Mouse (Mus musculus) neural tube, embryonic 12.5 days (tissue): ENCODE data around the gene Apoa2. TPM values are rescaled to one million over a fixed set of nuclear protein-coding genes. Genes with fewer than 3 reads are reported as not detected.
A peak's percentile ranks its signal among the peaks of the same experiment; 100 is the strongest.

Experiments used
- ATAC-seq: fragments of 200-750 bp; cut with Nextera tagmentation; 2 replicates; pipeline ENCODE4 v1.8.0; 2017; ENCODE audit warnings: low read depth, mild to moderate bottlenecking, moderate TSS enrichment, moderate library complexity; ENCODE audit not compliant: low FRiP score
- H3K27ac ChIP-seq: fragments of 300-500 bp; sonication (generic); 2 replicates; pipeline ENCODE4 v1.5.1; 2016
- H3K27me3 ChIP-seq: fragments of 300-500 bp; sonication (generic); replicated peaks from 2 replicates; pipeline ENCODE4 v1.6.1; 2016; ENCODE audit warnings: mild to moderate bottlenecking
- H3K36me3 ChIP-seq: fragments of 300-500 bp; sonication (generic); 2 replicates; pipeline ENCODE4 v1.6.1; 2016; ENCODE audit warnings: mild to moderate bottlenecking
- H3K4me1 ChIP-seq: fragments of 300-500 bp; sonication (generic); 2 replicates; pipeline ENCODE4 v1.6.1; 2016
- H3K4me2 ChIP-seq: fragments of 300-500 bp; sonication (generic); replicated peaks from 2 replicates; pipeline ENCODE4 v1.6.1; 2016; ENCODE audit warnings: mild to moderate bottlenecking
- H3K4me3 ChIP-seq: fragments of 300-500 bp; sonication (generic); 2 replicates; pipeline ENCODE4 v1.5.1; 2016
- H3K9ac ChIP-seq: fragments of 300-500 bp; sonication (generic); 2 replicates; pipeline ENCODE4 v1.6.1; 2016; ENCODE audit warnings: mild to moderate bottlenecking
- H3K9me3 ChIP-seq: fragments of 300-500 bp; sonication (generic); 2 replicates; pipeline ENCODE4 v1.6.1; 2016; ENCODE audit warnings: mild to moderate bottlenecking
- WGBS: fragments of 180-500 bp; shearing (Covaris S2); methylation state at CpG from one replicate; pipeline ENCODE4 v1.1.7; 2016; 5-methylcytosine and 5-hydroxymethylcytosine counted together
- polyA plus RNA-seq: library from polyadenylated mRNA; unstranded; fragments of >200 nt; fragmentation: Nextera tagmentation; extraction: Ambion mirVana; gene quantifications from 2 replicates; pipeline ENCODE4 v1.2.1, GENCODE M21; 2016

Apoa2 gene
- polyA plus RNA-seq, 1 experiment from 2014 or later = 5.4 TPM

DNA sequence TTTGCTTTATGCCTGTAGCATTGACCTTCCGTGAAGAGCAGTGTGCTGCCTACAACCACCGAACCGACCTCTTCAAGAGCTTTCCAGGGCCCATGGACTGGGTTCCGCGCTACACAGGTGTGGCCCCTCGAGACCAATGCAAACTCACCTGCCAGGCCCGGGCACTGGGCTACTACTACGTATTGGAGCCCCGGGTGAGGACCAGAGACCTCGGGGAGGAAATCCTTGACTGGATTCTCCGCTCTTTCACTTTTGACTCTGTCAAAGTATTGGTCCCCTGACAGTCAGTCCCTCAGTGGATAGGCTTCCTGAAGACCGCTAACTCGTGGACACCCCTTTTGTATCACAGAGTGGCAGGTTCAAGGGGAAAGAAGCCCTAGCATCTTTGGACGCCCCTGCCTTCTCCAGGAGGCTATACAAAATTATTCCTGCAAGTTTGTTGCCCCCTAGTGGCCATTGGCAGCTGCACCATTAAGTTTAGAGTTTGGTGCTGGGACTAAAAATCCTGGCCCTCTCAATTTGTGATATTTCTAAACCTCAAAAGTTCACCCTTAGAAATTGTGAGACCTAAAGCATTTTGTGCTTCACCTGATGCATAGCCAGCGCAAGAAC, 32.2 kb downstream of the Apoa2 start:
- no peak overlapping the region for H3K4me2 ChIP-seq
- no peaks in the 10 kb centered on the region for H3K27me3 ChIP-seq
- H3K36me3 ChIP-seq = peaks cover 4% of the 10 kb centered on the region; the same call in 1 of the 2 replicates
- no peak overlapping the region for H3K27ac ChIP-seq
- H3K4me1 ChIP-seq = peaks cover 3% of the 10 kb centered on the region
- 69% methylated on average over 15 of the region's 15 CpGs for WGBS
- 0 out of 2 replicates have a peak, but pooled peaks have one; percentile 39 for ATAC-seq
- H3K4me3 ChIP-seq = no peak overlapping the region
- H3K9me3 ChIP-seq = no peaks in the 10 kb centered on the region
- H3K9ac ChIP-seq = no peak overlapping the region

DNA sequence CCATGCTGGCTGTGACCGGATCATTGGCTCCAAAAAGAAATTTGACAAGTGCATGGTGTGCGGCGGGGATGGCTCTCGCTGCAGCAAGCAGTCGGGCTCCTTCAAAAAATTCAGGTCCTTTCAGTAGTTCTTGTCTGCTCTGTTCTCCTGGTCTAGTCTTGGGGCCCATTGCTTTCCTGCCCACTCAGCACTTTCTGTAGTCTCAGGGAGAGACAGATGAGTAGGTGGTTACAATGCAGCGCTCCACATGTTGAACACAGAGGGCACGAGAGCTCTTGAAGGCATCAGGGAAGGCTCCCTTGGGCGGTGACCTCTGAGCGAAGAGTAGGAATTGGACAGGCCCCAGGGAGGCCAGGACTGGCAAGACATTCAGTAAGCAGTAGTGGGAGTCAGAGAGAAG, 32.9 kb downstream of the Apoa2 start:
- no peak overlapping the region for H3K9ac ChIP-seq
- H3K27ac ChIP-seq = no peak overlapping the region

GRCm38 (mm10) chr1:171258921-171259320, 34.1 kb downstream of the Apoa2 start:
- Histone ChIP-seq H3K4me1 (no peaks in the 10 kb centered on the region), H3K4me2 (no peak overlapping the region), H3K9ac (no peak overlapping the region), H3K27ac (no peak overlapping the region), H3K4me3 (no peak overlapping the region), H3K36me3 (peaks cover 4% of the 10 kb centered on the region; the same call in 1 of the 2 replicates), H3K27me3 (no peaks in the 10 kb centered on the region), H3K9me3 (no peaks in the 10 kb centered on the region)
- ATAC-seq = no peak
- WGBS = 80% methylated on average over 17 of the region's 17 CpGs

More for the DNA sequence above, 32.9 kb downstream of the Apoa2 start:
- Histone ChIP-seq H3K4me1 (no peaks in the 10 kb centered on the region), H3K9me3 (no peaks in the 10 kb centered on the region), H3K4me2 (no peak overlapping the region), H3K27me3 (no peaks in the 10 kb centered on the region), H3K36me3 (peaks cover 4% of the 10 kb centered on the region; the same call in 1 of the 2 replicates), H3K4me3 (no peak overlapping the region)
- 87% methylated on average over 9 of the region's 9 CpGs for WGBS
- no peak for ATAC-seq

GRCm38 (mm10) chr1:171260316-171260715, 35.5 kb downstream of the Apoa2 start:
- 76% methylated on average over 3 of the region's 3 CpGs for WGBS
- ATAC-seq = no peak

GRCm38 (mm10) chr1:171262594-171263130, 37.8 kb downstream of the Apoa2 start:
- H3K4me2 ChIP-seq = peak overlapping the region; percentile 54
- WGBS = 13% methylated on average over 8 of the region's 8 CpGs

More at GRCm38 (mm10) chr1:171260316-171260715, 35.5 kb downstream of the Apoa2 start:
- Histone ChIP-seq H3K4me3 (no peak overlapping the region), H3K4me2 (no peak overlapping the region), H3K9me3 (no peaks in the 10 kb centered on the region), H3K27ac (no peak overlapping the region), H3K27me3 (no peaks in the 10 kb centered on the region), H3K9ac (no peak overlapping the region), H3K36me3 (peaks cover 4% of the 10 kb centered on the region; the same call in 1 of the 2 replicates), H3K4me1 (no peaks in the 10 kb centered on the region)

DNA sequence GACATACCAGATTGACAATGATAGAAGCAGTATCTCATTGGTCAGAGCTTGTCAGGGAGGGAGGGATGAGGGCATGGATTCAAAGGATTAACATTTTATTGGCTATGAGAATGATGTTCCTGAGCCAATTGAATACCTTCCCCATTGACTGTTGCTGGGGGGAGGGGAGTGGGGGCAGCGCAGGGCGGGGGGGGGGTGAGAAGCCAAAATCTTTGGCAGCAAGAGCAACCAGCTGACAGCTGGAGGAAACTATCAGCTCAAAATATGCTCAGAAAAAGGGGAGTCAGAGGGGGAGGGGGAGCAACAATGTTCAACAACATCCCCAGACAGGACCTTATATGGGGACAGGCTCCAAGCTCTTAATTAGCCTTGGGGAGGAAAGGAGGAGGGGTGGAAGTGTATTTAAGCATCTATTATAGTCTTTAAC, 38.3 kb downstream of the Apoa2 start:
- Histone ChIP-seq H3K9ac (no peak overlapping the region; the same call in 1 of the 2 replicates), H3K36me3 (peaks cover 4% of the 10 kb centered on the region; the same call in 1 of the 2 replicates), H3K27me3 (no peaks in the 10 kb centered on the region), H3K4me2 (peak overlapping the region; percentile 54), H3K27ac (no peak overlapping the region), H3K4me1 (no peaks in the 10 kb centered on the region), H3K4me3 (no peak overlapping the region; the same call in 1 of the 2 replicates), H3K9me3 (no peaks in the 10 kb centered on the region)
- peak; percentile 84 for ATAC-seq
- WGBS = 0% methylated on average over 1 of the region's 2 CpGs

More at GRCm38 (mm10) chr1:171262594-171263130, 37.8 kb downstream of the Apoa2 start:
- Histone ChIP-seq H3K36me3 (peaks cover 4% of the 10 kb centered on the region; the same call in 1 of the 2 replicates), H3K4me1 (no peaks in the 10 kb centered on the region), H3K27ac (no peak overlapping the region), H3K4me3 (no peak overlapping the region; the same call in 1 of the 2 replicates), H3K27me3 (no peaks in the 10 kb centered on the region), H3K9me3 (no peaks in the 10 kb centered on the region), H3K9ac (peak overlapping the region; percentile 13; the same call in 1 of the 2 replicates)
- ATAC-seq = peak; percentile 67

DNA sequence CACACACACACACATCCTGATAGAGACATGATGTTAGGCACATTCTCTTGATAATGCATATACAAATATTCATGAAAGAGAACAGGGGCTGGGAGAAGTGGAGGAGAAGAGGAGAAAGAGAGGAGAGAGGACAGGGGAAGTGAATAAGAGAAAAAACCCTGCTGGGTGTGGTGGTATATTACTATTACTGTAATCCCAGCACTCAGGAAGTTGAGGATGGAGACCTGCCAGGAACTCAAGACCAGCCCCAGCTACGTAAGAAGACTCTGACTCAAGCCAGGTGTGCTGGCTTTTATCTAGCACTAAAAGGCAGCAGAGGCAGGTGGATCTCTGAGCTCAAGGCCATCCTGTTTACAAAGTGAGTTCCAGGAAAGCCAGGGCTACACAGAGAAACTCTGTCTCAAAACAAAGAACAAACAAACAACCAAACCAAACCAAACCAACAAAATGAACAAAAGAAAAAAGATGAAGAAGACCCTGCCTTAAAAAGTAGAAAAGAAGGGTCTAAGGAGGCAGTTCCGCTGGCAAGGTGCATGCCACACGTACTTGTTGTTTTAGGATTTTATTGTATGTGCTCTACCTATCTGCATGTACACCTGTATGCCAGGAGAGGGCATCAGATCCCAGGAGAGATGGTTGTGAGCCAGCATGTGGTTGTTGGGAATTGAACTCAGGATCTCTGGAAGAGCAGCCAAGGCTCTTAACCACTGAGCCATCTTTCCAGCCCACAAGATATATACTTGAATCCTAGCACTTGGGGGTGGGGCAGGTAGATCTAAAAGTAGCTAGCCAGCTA, 39.0 kb downstream of the Apoa2 start:
- peaks cover under 1% of the 10 kb centered on the region; the same call in 1 of the 2 replicates for H3K36me3 ChIP-seq
- no peaks in the 10 kb centered on the region for H3K4me1 ChIP-seq
- no peak overlapping the region for H3K4me3 ChIP-seq
- no peak overlapping the region for H3K27ac ChIP-seq
- no peak overlapping the region for H3K9ac ChIP-seq
- H3K27me3 ChIP-seq = no peaks in the 10 kb centered on the region
- no peaks in the 10 kb centered on the region for H3K9me3 ChIP-seq
- 87% methylated on average over 3 of the region's 3 CpGs for WGBS
- no peak for ATAC-seq
- peak overlapping the region; percentile 54 for H3K4me2 ChIP-seq

- Histone ChIP-seq H3K4me2 (no peak overlapping the region), H3K9ac (no peak overlapping the region), H3K36me3 (no peaks in the 10 kb centered on the region), H3K27me3 (no peaks in the 10 kb centered on the region), H3K27ac (no peak overlapping the region), H3K9me3 (no peaks in the 10 kb centered on the region), H3K4me1 (peaks cover 5% of the 10 kb centered on the region), H3K4me3 (no peak overlapping the region)
- WGBS = 87% methylated on average over 4 of the region's 4 CpGs
- ATAC-seq = no peak
These were observed 41.3 kb downstream of the Apoa2 start for GRCm38 (mm10) chr1:171265971-171266744.

GRCm38 (mm10) chr1:171268341-171268740, 43.5 kb downstream of the Apoa2 start:
- Histone ChIP-seq H3K36me3 (peaks cover 15% of the 10 kb centered on the region), H3K4me1 (peaks cover 12% of the 10 kb centered on the region), H3K27me3 (no peaks in the 10 kb centered on the region), H3K4me2 (no peak overlapping the region), H3K4me3 (no peak overlapping the region), H3K9ac (no peak overlapping the region), H3K9me3 (no peaks in the 10 kb centered on the region), H3K27ac (no peak overlapping the region)
- ATAC-seq = no peak
- 56% methylated on average over 1 of the region's 1 CpGs for WGBS

DNA sequence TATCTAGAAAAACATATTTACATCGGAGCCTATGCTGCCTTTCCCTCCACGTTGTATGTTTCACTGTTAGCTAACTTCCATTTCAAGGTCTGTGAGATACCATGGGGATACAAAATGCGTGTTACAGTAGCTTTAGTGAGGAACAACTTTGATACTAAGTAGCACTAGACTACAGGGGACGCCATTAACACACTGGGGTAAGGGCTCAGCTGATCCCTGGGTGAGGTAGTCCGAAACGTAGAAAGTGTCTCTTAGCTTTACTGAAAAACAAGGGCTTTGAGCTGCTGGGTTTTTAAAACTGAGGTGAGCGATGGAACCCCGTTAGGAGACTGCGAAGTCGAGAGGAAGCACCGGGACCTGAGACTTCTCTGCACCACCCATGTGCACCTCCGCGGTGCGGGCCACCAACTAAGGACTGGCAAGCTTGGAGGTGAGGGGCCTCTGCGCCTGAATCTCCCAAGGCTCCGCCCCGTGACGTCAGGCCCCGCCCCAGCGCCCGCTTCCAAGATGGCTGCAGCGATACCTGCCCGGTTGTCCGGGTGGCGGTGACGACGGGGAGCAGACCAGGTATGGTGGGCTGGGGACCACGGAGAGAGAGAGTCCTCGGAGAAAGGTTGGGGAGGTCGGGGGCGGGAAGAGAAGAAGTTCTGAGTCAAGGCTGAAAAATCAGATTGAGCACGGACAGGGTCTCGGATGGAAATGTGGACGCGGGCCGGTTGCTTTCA, 45.2 kb downstream of the Apoa2 start, which contains the start of gene B4galt3:
TSS of gene B4galt3 (plus strand) at position 481 of the 725 bp plus-strand sequence.
- Histone ChIP-seq H3K4me3 (peak within 1 kb of the TSS; percentile 68), H3K36me3 (peaks cover 32% of the 10 kb centered on the region), H3K4me2 (peak within 1 kb of the TSS; percentile 84), H3K27me3 (no peaks in the 10 kb centered on the region), H3K9ac (peak within 1 kb of the TSS; percentile 68), H3K4me1 (peaks cover 12% of the 10 kb centered on the region), H3K9me3 (no peaks in the 10 kb centered on the region), H3K27ac (no peak within 1 kb of the TSS)
- peak; percentile 97 for ATAC-seq
- WGBS = 4% methylated on average over 36 of the region's 36 CpGs

- WGBS = 1% methylated on average over 19 of the region's 19 CpGs
- H3K27ac ChIP-seq = no peak overlapping the region
- H3K4me2 ChIP-seq = peak overlapping the region; percentile 84
These were observed 45.7 kb downstream of the Apoa2 start for GRCm38 (mm10) chr1:171270573-171270900.

More at GRCm38 (mm10) chr1:171270573-171270900, 45.7 kb downstream of the Apoa2 start:
- Histone ChIP-seq H3K9me3 (no peaks in the 10 kb centered on the region), H3K9ac (peak overlapping the region; percentile 68), H3K27me3 (no peaks in the 10 kb centered on the region), H3K4me3 (peak overlapping the region; percentile 68), H3K4me1 (peaks cover 12% of the 10 kb centered on the region), H3K36me3 (peaks cover 37% of the 10 kb centered on the region)
- peak; percentile 76 for ATAC-seq
